Mouse (Mus musculus) cerebellum, adult 2 months (tissue): Measurements from ENCODE around the gene Pilrb1.

Experiments
- CTCF ChIP-seq: fragments of 200-500 bp; IDR thresholded peaks from 2 replicates; pipeline ENCODE4 v1.5.1; 2011; ENCODE audit warnings: low read depth, mild to moderate bottlenecking, control low read depth, low read length, moderate library complexity, borderline replicate concordance; ENCODE audit not compliant: insufficient read depth
- POLR2A ChIP-seq: fragments of 200-500 bp; IDR thresholded peaks from 2 replicates; pipeline ENCODE4 v1.6.1; 2011; ENCODE audit warnings: low read length, control low read depth, borderline replicate concordance; ENCODE audit not compliant: insufficient read depth

DNA sequence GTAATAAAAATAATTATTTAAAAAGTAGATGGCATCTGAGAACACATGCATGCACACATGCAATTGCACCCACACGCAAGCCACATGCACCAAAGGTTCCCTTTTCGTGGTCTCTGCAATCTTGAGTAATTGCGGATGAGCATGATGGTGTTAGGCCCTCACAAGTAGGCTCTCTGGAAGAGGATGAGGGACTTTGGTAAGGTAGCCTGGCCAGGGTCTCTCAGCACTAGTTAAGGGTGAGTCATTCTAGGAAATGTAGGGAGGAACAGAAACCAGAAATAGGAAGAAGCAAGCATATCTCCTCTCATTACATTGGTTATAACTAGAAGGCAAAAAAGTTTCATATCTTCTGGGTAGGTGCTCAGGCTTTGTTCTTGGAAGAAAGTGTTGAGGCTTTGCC is 32.9 kb downstream of the Pilrb1 start:
- TF ChIP-seq CTCF = no peak
- no peak for TF ChIP-seq POLR2A
